Mouse (Mus musculus): ENCODE data around the gene Adnp.

DNA sequence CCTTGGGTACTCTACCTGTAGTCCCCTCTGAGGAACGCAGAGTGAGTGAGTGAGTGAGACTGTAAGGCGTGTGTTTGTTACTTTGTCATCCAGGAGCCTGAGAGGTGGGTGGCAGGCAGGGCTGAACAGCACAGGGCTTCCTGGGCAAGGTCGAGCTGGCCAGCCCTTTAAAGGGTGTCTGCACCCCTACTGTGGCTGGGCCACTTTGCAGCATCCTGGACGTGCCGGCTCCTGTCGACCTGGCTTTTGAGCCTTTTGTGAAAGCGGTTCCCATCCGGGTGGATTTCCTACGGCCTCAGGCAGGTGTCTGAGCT lies 37.2 kb downstream of the Adnp start:
- no peak for TF ChIP-seq POLR2A (IDR thresholded peaks at IDR 0.05; ENCODE audit: borderline replicate concordance, control insufficient read depth, low read depth, low read length)
- TF ChIP-seq CTCF (IDR thresholded peaks at IDR 0.05; ENCODE audit: control insufficient read depth, insufficient read depth, low read length): no peak
